Mouse (Mus musculus) G1E (cell line): Measurements from ENCODE around the gene Tapbp.

Experiments
- CTCF ChIP-seq: IDR thresholded peaks from 2 replicates; pipeline ENCODE4 v1.5.1; 2012; ENCODE audit warnings: low read depth, low read length, inconsistent platforms, mixed read lengths
- GATA1 ChIP-seq: IDR thresholded peaks from 2 replicates; pipeline ENCODE4 v1.6.1; 2012; ENCODE audit warnings: borderline replicate concordance, low read length, inconsistent platforms, mixed read lengths
- GATA2 ChIP-seq: IDR thresholded peaks from 2 replicates; pipeline ENCODE4 v1.6.1; 2012; ENCODE audit warnings: low read depth, low read length, inconsistent platforms, borderline replicate concordance
- POLR2AphosphoS5 ChIP-seq: IDR thresholded peaks from 2 replicates; pipeline ENCODE4 v1.6.1; 2012; ENCODE audit warnings: low read depth, low read length, inconsistent platforms; ENCODE audit not compliant: insufficient replicate concordance
- TAL1 ChIP-seq: conservative IDR thresholded peaks from 2 replicates; pipeline ENCODE4 v1.6.1; 2012; ENCODE audit warnings: low read depth, low read length, inconsistent platforms, mixed read lengths

DNA sequence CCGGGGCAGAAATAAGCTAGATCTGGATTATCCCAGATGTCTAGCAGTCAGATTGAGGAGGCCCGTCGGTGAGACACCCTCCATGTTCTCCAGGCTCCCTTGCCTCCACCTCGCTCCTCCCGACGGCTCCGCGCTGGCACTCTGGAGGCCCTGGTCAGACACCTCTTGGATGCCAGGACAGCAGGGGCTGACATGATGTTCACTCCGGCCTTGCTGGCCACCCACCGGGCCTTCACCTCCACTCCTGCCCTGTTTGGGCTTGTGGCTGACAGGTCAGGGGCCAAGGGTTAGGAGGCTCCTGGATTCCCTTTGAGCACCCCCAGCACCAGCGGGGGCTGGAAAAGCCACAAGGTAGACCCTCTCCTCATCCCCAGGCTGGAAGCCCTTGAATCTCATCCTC lies 16.2 kb downstream of the Tapbp start:
- TF ChIP-seq POLR2AphosphoS5 (no peak), CTCF (no peak), GATA1 (no peak), TAL1 (no peak), GATA2 (no peak)
